In genomic region chr7:68262612-68263200, GRCm38 (mm10) we compare ENCODE assay signal across 18 mouse cellular contexts. TPM values are rescaled to one million over a fixed set of nuclear protein-coding genes. Genes with fewer than 3 reads are reported as not detected.
DNase-seq lines count a peak whose midpoint lies in the region; ATAC-seq and TF ChIP-seq lines count a peak whose summit lies in the region.
"Had no signal": no experiment of that assay in that cellular context is flagged by ENCODE, and none has a peak within 500 bp of the region (broad histone marks: within the 10 kb centered on the region; RNA-seq: fewer than 3 reads in every experiment).

No protein-coding gene starts in this region.

- no peaks in the 10 kb centered on the region for H3K36me3 ChIP-seq in kidney, postnatal 0 days (ENCODE audit: insufficient read depth, low read length)
- H3K36me3 ChIP-seq in myocyte (ENCODE audit: control insufficient read depth, insufficient read depth): no peaks in the 10 kb centered on the region
- H3K36me3 ChIP-seq: embryonic facial prominence, embryonic 13.5 days; forebrain, embryonic 15.5 days; G1E; midbrain, embryonic 15.5 days had no signal

- H3K27ac ChIP-seq in kidney, postnatal 0 days: no peak overlapping the region
- H3K27ac ChIP-seq: forebrain, embryonic 15.5 days; midbrain, embryonic 15.5 days; stomach, postnatal 0 days had no signal

- H3K4me3 ChIP-seq in kidney, postnatal 0 days (replicated peaks; ENCODE audit: low read depth, low read length): no peak overlapping the region
- no peak overlapping the region for H3K4me3 ChIP-seq in myocyte
- H3K4me3 ChIP-seq: embryonic facial prominence, embryonic 13.5 days; forebrain, embryonic 15.5 days; midbrain, embryonic 15.5 days had no signal

- DNase-seq in embryo, embryonic 10 days (ENCODE audit: low spot score): peak; percentile 40
- no peak for DNase-seq in embryo, embryonic 11 days
- DNase-seq in kidney, postnatal 0 days (ENCODE audit: low spot score): peak; percentile 45
- DNase-seq in kidney, postnatal 25 days: no peak
- peak; percentile 39 for DNase-seq in thymus, postnatal 25 days
- DNase-seq in thymus, postnatal 36 days: no peak
- DNase-seq in cerebellum, adult 8-10 months: no peak
- DNase-seq: cerebellum, adult 2 months; heart, postnatal 36 days; lung, postnatal 36 days had no signal

- H3K4me1 ChIP-seq in kidney, postnatal 0 days (replicated peaks; ENCODE audit: insufficient read depth, low read length): peaks cover 18% of the 10 kb centered on the region

- no peak overlapping the region for H3ac ChIP-seq in myocyte (ENCODE audit: control insufficient read depth, insufficient read length)

- H3K79me2 ChIP-seq in myocyte (ENCODE audit: control insufficient read depth, insufficient read depth): no peaks in the 10 kb centered on the region

- TF ChIP-seq POLR2A in myocyte (IDR thresholded peaks at IDR 0.05; ENCODE audit: insufficient read length, low read depth): no peak

- no peak for ATAC-seq in kidney, postnatal 0 days (replicated peaks; ENCODE audit: low FRiP score, low read depth)
- ATAC-seq: forebrain, embryonic 15.5 days; midbrain, embryonic 15.5 days had no signal

- H3K9ac ChIP-seq in kidney, postnatal 0 days (ENCODE audit: low read depth, low read length): no peak overlapping the region
- H3K9ac ChIP-seq: embryonic facial prominence, embryonic 13.5 days; forebrain, embryonic 15.5 days; midbrain, embryonic 15.5 days had no signal

- H3K27me3 ChIP-seq in kidney, postnatal 0 days (ENCODE audit: insufficient read depth, low read length): no peaks in the 10 kb centered on the region
- no peaks in the 10 kb centered on the region for H3K27me3 ChIP-seq in myocyte (ENCODE audit: control insufficient read depth, insufficient read depth, insufficient read length)

- WGBS in kidney, postnatal 0 days: 22% methylated on average over 8 of the region's 8 CpGs

- peak; percentile 45 for TF ChIP-seq CTCF in kidney, postnatal 0 days (IDR thresholded peaks at IDR 0.05; ENCODE audit: low read depth)

- no peak overlapping the region for H3K4me2 ChIP-seq in kidney, postnatal 0 days (ENCODE audit: low read length)
- peak overlapping the region; percentile 62 for H3K4me2 ChIP-seq in myocyte (ENCODE audit: low read depth)
- H3K4me2 ChIP-seq: embryonic facial prominence, embryonic 13.5 days; forebrain, embryonic 15.5 days; midbrain, embryonic 15.5 days had no signal

- no peaks in the 10 kb centered on the region for H3K9me3 ChIP-seq in kidney, postnatal 0 days (replicated peaks; ENCODE audit: low read length)
- H3K9me3 ChIP-seq: embryonic facial prominence, embryonic 13.5 days; forebrain, embryonic 15.5 days; midbrain, embryonic 15.5 days had no signal

TF ChIP-seq in myocyte, 11 proteins besides CTCF, POLR2A, EP300 and RAD21:
- TF ChIP-seq MYOD1 (IDR thresholded peaks at IDR 0.05; ENCODE audit: control insufficient read depth in 1 of 3, insufficient read length in 2 of 3, low read depth in 2 of 3) (peak in 1 of 3 experiments; percentile 45), SRF (IDR thresholded peaks at IDR 0.05; ENCODE audit: control insufficient read depth, insufficient read length, low read depth) (no peak)

RNA-seq across cellular contexts. Expression of gene Pgpep1l, which starts 1.3 kb away (rescaled TPM):
- 0.18 and 0.19 TPM in 2 replicates for polyA plus RNA-seq in kidney, postnatal 0 days (2015; fragmentation: Nextera tagmentation; extraction: Ambion mirVana)
- polyA plus RNA-seq in myocyte (2012; fragmentation: generic; extraction: Trizol): 0.22 TPM
- polyA plus RNA-seq: forebrain, embryonic 15.5 days; large intestine, adult 2 months; midbrain, embryonic 15.5 days; neural tube, embryonic 14.5 days; stomach, postnatal 0 days had no signal

RNA-seq across cellular contexts. Expression of gene Fam169b, which starts 10.9 kb away (rescaled TPM):
- polyA plus RNA-seq in kidney, postnatal 0 days (2015; fragmentation: Nextera tagmentation; extraction: Ambion mirVana): 0.47 and 0.64 TPM in 2 replicates
- 0.79 TPM for polyA plus RNA-seq in myocyte (2012; fragmentation: generic; extraction: Trizol)
- polyA plus RNA-seq: forebrain, embryonic 15.5 days; G1E; midbrain, embryonic 15.5 days; neural tube, embryonic 14.5 days had no signal

Comparison
In these comparisons a context has a peak if more than half of its experiments do, and no peak if none do; other contexts are left out.
1. DNase-seq: peak in embryo, embryonic 10 days (single experiment), kidney, postnatal 0 days (single experiment) and thymus, postnatal 25 days (single experiment); none in embryo, embryonic 11 days (single experiment), kidney, postnatal 25 days (0 of 2), thymus, postnatal 36 days (0 of 2) and cerebellum, adult 8-10 months (single experiment).